Mouse (Mus musculus) right cerebral cortex, postnatal 25 days (tissue): ENCODE measurements at regions not wholly inside any gene's neighbourhood (a gene's known extent, or its start where the extent isn't known, plus 50 kb on each side); places are given as distances from the start of the nearest gene placed in this dataset.

Experiments
- DNase-seq: peaks from one replicate; pipeline ENCODE4 v3.0.0; 2022

DNA sequence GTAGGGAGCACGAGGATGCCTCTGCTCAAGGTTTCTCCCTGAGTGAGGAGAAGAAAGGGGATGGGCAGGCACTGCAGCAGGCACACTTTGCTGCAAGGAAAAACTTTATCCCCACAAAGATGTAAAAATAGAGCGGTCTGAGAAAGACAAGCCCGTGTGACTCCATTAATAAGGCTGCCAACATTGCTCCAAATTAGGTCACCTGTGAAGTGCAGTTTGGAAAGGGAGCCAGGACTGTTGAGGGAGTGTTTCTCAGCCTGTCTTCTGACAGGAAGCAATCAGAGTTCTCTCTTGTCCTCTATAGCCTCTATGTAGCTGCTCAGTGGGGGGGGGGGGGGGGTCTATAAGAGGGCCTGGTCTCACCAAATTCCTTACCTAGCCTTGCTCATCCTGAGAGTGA lies 51.0 kb downstream of the Gm10234 start:
- no peak for DNase-seq

- peak; percentile 32 for DNase-seq
Measured at GRCm38 (mm10) chr6:95374266-95374665, 52.4 kb downstream of the Gm10234 start.

- no peak for DNase-seq
Measured at GRCm38 (mm10) chr6:95377590-95378245, 55.8 kb downstream of the Gm10234 start.

GRCm38 (mm10) chr6:95378349-95378748 lies 56.4 kb downstream of the Gm10234 start:
- no peak for DNase-seq
